Mouse (Mus musculus): ENCODE results near the gene Tubb4b.

DNA sequence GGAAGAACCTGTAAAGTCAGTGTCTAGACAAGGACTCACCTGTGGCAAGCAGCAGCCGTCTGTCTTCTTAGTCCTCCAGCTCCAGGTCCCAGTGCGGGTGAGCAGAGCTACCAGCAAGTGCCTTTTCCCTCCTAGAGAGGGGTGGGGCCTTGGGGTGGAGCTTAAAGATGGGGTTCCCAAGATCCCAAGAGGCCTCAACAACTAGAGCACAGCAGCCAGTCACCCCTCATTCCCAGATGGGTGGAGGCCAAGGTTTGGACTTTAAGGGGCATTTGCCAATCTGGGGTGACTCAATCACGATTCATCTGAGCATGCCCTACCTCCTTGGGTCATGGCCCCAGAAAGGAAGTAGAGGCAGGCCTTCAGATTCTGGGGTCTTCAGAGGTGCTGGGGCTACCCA, 15.3 kb upstream of the Tubb4b start:
- TF ChIP-seq CTCF (IDR thresholded peaks at IDR 0.05; ENCODE audit: low read depth, low read length) (no peak), POLR2A (IDR thresholded peaks at IDR 0.05; ENCODE audit: extremely low read depth, insufficient read depth, low read length) (no peak)

Data from liver, adult 2 months (tissue).